Mouse (Mus musculus) heart, postnatal 10 days (tissue): Measurements from ENCODE around the gene Srrm1. TPM values are rescaled to one million over a fixed set of nuclear protein-coding genes. Genes with fewer than 3 reads are reported as not detected.
A peak's percentile ranks its signal among the peaks of the same experiment; 100 is the strongest.

Experiments used
- DNase-seq, 2 experiments: peaks; one replicate each; pipeline ENCODE4 v3.0.0; 2021
- intact Hi-C: fragments of 180-260 bp; cut with DNase I; formaldehyde crosslinking; loops from one replicate; pipeline ENCODE4 v1.15.1; 2025
- total RNA-seq, 2 experiments: library from RNA; stranded (reverse); gene quantifications; 2 replicates each; pipeline ENCODE4 v1.2.3; 2021

Srrm1 gene
- total RNA-seq, 2 experiments from 2014 or later: 94.6 to 106 TPM

GRCm38 (mm10) chr4:135309112-135309659 is 43.9 kb downstream of the Srrm1 start:
- intact Hi-C loops: no loop called here

GRCm38 (mm10) chr4:135306971-135307632 is 46.0 kb downstream of the Srrm1 start:
- intact Hi-C loops: loop anchor here (2.0 kb wide), 1 partner anchor 34 kb away; the partner anchor contains the start of gene Clic4
- peak; percentile 55 to 68 for DNase-seq

More at GRCm38 (mm10) chr4:135309112-135309659, 43.9 kb downstream of the Srrm1 start:
- peak; percentile 42 to 43 for DNase-seq

GRCm38 (mm10) chr4:135306533-135306932 is 46.6 kb downstream of the Srrm1 start:
- peak; percentile 81 to 82 for DNase-seq
- intact Hi-C loops: loop anchor here (2.0 kb wide), 1 partner anchor 34 kb away; the partner anchor contains the start of gene Clic4

- DNase-seq: no peak
- intact Hi-C loops: no loop called here
Observed at GRCm38 (mm10) chr4:135302261-135302660, 50.9 kb downstream of the Srrm1 start.

- intact Hi-C loops: no loop called here
- no peak for DNase-seq
Observed at GRCm38 (mm10) chr4:135301166-135301565, 52.0 kb downstream of the Srrm1 start.

- DNase-seq: no peak
- intact Hi-C loops: no loop called here
Observed at GRCm38 (mm10) chr4:135300248-135301041, 52.7 kb downstream of the Srrm1 start.

- intact Hi-C loops: no loop called here
- no peak for DNase-seq
Observed at GRCm38 (mm10) chr4:135298680-135299079, 54.4 kb downstream of the Srrm1 start.

- peak; percentile 60 to 62 for DNase-seq
- intact Hi-C loops: no loop called here
Observed at GRCm38 (mm10) chr4:135297931-135298546, 55.1 kb downstream of the Srrm1 start.

GRCm38 (mm10) chr4:135297146-135297545 is 56.0 kb downstream of the Srrm1 start:
- intact Hi-C loops: no loop called here
- DNase-seq: peak in 1 of 2 experiments; percentile 38

GRCm38 (mm10) chr4:135296565-135296964 is 56.6 kb downstream of the Srrm1 start:
- intact Hi-C loops: no loop called here
- DNase-seq: no peak

- DNase-seq: no peak
- intact Hi-C loops: no loop called here
Observed at GRCm38 (mm10) chr4:135293813-135294212, 59.3 kb downstream of the Srrm1 start.

- intact Hi-C loops: no loop called here
- peak in 1 of 2 experiments; percentile 57 for DNase-seq
Observed at GRCm38 (mm10) chr4:135292477-135293089, 60.5 kb downstream of the Srrm1 start.

GRCm38 (mm10) chr4:135291841-135292240 is 61.3 kb downstream of the Srrm1 start:
- DNase-seq: no peak
- intact Hi-C loops: no loop called here

- intact Hi-C loops: no loop called here
- DNase-seq: no peak
Observed at GRCm38 (mm10) chr4:135291199-135291598, 61.9 kb downstream of the Srrm1 start.

- DNase-seq: no peak
- intact Hi-C loops: no loop called here
Observed at GRCm38 (mm10) chr4:135287975-135288374, 65.1 kb downstream of the Srrm1 start.

GRCm38 (mm10) chr4:135286833-135287395 is 66.2 kb downstream of the Srrm1 start:
- peak; percentile 71 to 72 for DNase-seq
- intact Hi-C loops: no loop called here

GRCm38 (mm10) chr4:135286033-135286622 is 67.0 kb downstream of the Srrm1 start:
- no peak for DNase-seq
- intact Hi-C loops: no loop called here

GRCm38 (mm10) chr4:135285436-135285835 is 67.7 kb downstream of the Srrm1 start:
- no peak for DNase-seq
- intact Hi-C loops: no loop called here

- DNase-seq: no peak
- intact Hi-C loops: no loop called here
Observed at GRCm38 (mm10) chr4:135283875-135284274, 69.2 kb downstream of the Srrm1 start.

- DNase-seq: no peak
- intact Hi-C loops: no loop called here
Observed at GRCm38 (mm10) chr4:135283417-135283816, 69.7 kb downstream of the Srrm1 start.
